Mouse (Mus musculus) hindbrain, embryonic 10.5 days (tissue): Measurements from ENCODE around the gene Pdzk1. TPM values are rescaled to one million over a fixed set of nuclear protein-coding genes. Genes with fewer than 3 reads are reported as not detected.

Source experiments
- DNase-seq: peaks from one replicate; pipeline ENCODE4 v3.0.0-alpha.2; 2017; ENCODE audit warnings: low spot score
- H3K27ac ChIP-seq: fragments of 300-500 bp; sonication (generic); 2 replicates; pipeline ENCODE4 v1.5.1; 2016; ENCODE audit warnings: mild to moderate bottlenecking, moderate library complexity
- H3K27me3 ChIP-seq: fragments of 300-500 bp; sonication (generic); 2 replicates; pipeline ENCODE4 v1.6.1; 2016; ENCODE audit warnings: mild to moderate bottlenecking; ENCODE audit not compliant: poor library complexity, insufficient read depth, severe bottlenecking
- H3K36me3 ChIP-seq: fragments of 300-500 bp; sonication (generic); 2 replicates; pipeline ENCODE4 v1.6.1; 2016; ENCODE audit warnings: mild to moderate bottlenecking, moderate library complexity
- H3K4me1 ChIP-seq: fragments of 300-500 bp; sonication (generic); replicated peaks from 2 replicates; pipeline ENCODE4 v1.6.1; 2016; ENCODE audit warnings: mild to moderate bottlenecking
- H3K4me3 ChIP-seq: fragments of 300-500 bp; sonication (generic); 2 replicates; pipeline ENCODE4 v1.5.1; 2016; ENCODE audit warnings: mild to moderate bottlenecking, moderate library complexity
- H3K9me3 ChIP-seq: fragments of 300-500 bp; sonication (generic); 2 replicates; pipeline ENCODE4 v1.6.1; 2016; ENCODE audit warnings: mild to moderate bottlenecking, moderate library complexity
- WGBS: fragments of 180-500 bp; shearing (Covaris S2); methylation state at CpG from one replicate; pipeline ENCODE4 v1.1.7; 2016; 5-methylcytosine and 5-hydroxymethylcytosine counted together
- polyA plus RNA-seq: library from polyadenylated mRNA; unstranded; fragments of >200 nt; fragmentation: Nextera tagmentation; extraction: Ambion mirVana; gene quantifications from 2 replicates; pipeline ENCODE4 v1.2.1, GENCODE M21; 2016

The Pdzk1 gene
- polyA plus RNA-seq, 1 experiment from 2014 or later = 0.29 TPM

DNA sequence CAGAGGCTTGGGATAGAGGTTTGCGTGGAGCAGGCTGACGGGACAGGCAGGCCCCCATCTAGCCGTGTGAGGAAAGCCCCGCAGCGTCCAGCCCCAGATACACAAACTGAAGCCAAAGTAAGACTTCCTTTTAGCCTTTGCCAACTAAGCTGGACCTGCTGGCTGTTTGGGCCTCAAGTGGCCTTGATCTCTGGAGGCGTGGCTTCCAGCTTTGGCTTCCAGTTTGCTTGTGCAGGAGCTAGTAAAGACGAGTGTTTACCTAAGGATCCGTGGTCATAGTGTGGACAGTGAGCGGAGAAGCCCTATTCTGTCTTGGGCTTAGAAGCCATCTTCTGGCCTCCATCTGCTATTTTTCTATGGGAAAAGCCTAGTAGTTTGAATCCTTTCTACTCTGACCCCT is 16.7 kb downstream of the Pdzk1 start:
- no peak for DNase-seq
- whole genome bisulfite sequencing = 93% methylated on average over 9 of the region's 9 CpGs

DNA sequence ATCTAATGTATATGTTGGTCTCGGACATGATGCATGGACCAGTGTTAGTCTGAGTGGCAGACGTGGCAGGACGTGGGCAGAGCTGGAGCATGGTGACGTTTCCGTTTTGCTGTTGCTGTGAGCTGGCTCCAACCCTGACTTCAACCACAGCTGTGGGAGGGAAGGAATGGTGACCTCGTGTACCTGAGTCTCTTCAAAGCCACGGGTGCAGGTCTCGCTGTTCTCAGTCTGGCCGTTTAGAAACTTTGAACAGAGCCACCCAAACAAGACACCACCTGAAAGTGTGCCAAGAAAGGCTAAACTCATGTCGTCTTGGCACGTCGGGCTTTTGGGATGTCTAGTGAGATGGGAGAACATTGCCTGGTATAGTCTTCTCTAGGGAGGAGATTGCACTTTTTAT is 17.9 kb downstream of the Pdzk1 start:
- no peak for DNase-seq
- H3K27ac ChIP-seq = no peak overlapping the region
- H3K27me3 ChIP-seq = no peaks in the 10 kb centered on the region
- 88% methylated on average over 12 of the region's 12 CpGs for WGBS
- no peaks in the 10 kb centered on the region for H3K36me3 ChIP-seq
- H3K9me3 ChIP-seq = no peaks in the 10 kb centered on the region
- H3K4me1 ChIP-seq = peaks cover 7% of the 10 kb centered on the region; the same call in 1 of the 2 replicates
- H3K4me3 ChIP-seq = no peak overlapping the region

More for the DNA sequence above, 16.7 kb downstream of the Pdzk1 start:
- H3K9me3 ChIP-seq = no peaks in the 10 kb centered on the region
- no peak overlapping the region for H3K4me3 ChIP-seq
- H3K27me3 ChIP-seq = no peaks in the 10 kb centered on the region
- H3K4me1 ChIP-seq = peaks cover 7% of the 10 kb centered on the region; the same call in 1 of the 2 replicates
- H3K36me3 ChIP-seq = no peaks in the 10 kb centered on the region
- no peak overlapping the region for H3K27ac ChIP-seq

DNA sequence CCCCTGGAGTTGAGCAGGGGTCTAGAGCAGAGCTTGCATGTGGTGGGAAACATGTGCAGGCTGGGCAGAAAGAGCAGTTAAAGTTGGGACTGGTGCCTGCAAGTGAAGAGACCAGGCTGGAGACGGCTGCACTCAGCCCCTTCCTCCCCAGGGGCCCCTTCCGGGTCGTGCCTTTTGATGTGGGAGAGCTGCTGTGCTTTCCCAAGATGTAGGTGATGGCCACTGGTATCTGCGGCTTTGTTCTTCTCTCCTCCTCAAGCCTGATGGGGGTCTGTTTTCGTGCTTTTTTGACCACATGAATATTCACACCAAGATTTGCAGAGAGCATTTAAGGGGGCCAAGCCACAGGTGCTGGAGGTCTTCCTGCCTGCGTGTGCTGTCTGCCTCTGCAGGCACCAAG is 18.6 kb downstream of the Pdzk1 start:
- H3K27me3 ChIP-seq = no peaks in the 10 kb centered on the region
- no peak overlapping the region for H3K4me3 ChIP-seq
- no peak for DNase-seq
- WGBS = 39% methylated on average over 6 of the region's 6 CpGs
- H3K9me3 ChIP-seq = no peaks in the 10 kb centered on the region
- no peak overlapping the region for H3K27ac ChIP-seq
- H3K4me1 ChIP-seq = peaks cover 7% of the 10 kb centered on the region; the same call in 1 of the 2 replicates
- no peaks in the 10 kb centered on the region for H3K36me3 ChIP-seq

DNA sequence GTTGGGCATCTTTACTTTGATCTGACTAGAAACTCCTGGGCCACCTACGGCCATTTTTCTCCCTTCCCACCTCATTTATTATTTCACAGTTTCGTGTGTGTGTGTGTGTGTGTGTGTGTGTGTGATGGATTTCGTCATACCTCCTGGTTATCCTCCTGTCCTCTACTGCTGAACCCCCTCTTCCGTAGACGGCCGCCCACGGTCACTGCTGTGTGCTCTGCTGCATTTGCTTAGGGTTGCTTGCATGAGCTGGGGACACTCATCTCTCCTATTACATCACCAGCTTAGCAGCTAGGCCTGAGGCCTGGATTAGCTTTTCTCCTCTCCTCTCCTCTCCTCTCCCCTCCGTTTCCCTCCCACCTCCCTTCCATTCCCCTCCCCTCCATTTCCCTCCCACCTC is 19.4 kb downstream of the Pdzk1 start:
- H3K9me3 ChIP-seq = no peaks in the 10 kb centered on the region
- no peak overlapping the region for H3K4me3 ChIP-seq
- 87% methylated on average over 7 of the region's 8 CpGs for WGBS
- H3K36me3 ChIP-seq = no peaks in the 10 kb centered on the region
- H3K4me1 ChIP-seq = peaks cover 7% of the 10 kb centered on the region; the same call in 1 of the 2 replicates
- no peak for DNase-seq
- no peak overlapping the region for H3K27ac ChIP-seq
- no peaks in the 10 kb centered on the region for H3K27me3 ChIP-seq

DNA sequence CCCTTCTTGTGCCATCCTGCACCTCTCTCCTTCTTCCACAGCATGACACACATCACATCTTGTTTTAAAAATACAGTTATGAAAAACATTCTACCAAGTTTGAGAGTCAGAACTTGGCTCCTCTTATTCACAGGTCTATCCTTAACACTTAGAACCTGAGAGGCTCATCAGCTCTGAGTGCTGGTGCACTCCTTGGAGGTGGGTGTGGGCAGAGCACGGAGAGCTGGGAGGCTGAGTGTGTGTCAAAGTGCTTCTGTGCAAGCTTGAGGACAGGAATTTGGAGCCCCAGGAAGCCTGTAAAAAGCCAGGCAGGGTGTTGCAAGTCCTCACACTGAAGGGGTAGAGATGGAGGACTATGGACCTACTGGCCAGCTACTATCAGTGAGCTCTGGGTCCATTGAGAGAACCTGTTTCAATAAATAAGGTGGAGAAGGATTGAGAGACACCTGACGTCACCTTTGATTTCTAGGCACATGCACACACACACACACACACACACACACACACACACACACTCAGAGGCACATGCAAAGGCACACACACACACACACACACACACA is 20.2 kb downstream of the Pdzk1 start:
- 91% methylated on average over 2 of the region's 2 CpGs for WGBS
- DNase-seq = no peak

DNA sequence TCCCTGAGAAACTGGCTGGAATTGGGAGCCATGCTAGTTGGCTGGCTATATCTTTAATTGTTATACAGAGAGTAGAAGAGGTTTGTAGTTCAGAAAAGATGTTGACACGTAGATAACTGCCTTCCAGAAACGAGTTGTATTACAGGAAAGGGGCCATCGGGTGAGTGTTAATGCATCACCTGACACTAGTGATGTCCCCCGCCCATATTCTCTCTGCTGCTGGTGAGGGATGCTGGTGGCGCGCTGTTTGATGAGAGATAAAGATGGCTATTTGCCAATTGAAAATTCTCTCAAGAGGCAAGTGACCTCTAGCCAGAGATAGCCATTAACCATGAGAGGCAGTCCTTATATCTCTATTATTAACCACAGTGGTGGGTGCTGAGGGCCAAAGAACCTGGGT is 23.5 kb downstream of the Pdzk1 start:
- Histone ChIP-seq H3K36me3 (no peaks in the 10 kb centered on the region), H3K4me1 (peaks cover 6% of the 10 kb centered on the region; the same call in 1 of the 2 replicates), H3K27me3 (no peaks in the 10 kb centered on the region), H3K9me3 (no peaks in the 10 kb centered on the region), H3K4me3 (no peak overlapping the region), H3K27ac (no peak overlapping the region)
- WGBS = 86% methylated on average over 6 of the region's 6 CpGs
- DNase-seq = no peak

More for the DNA sequence above, 20.2 kb downstream of the Pdzk1 start:
- Histone ChIP-seq H3K36me3 (no peaks in the 10 kb centered on the region), H3K4me3 (no peak overlapping the region), H3K9me3 (no peaks in the 10 kb centered on the region), H3K27me3 (no peaks in the 10 kb centered on the region), H3K27ac (no peak overlapping the region), H3K4me1 (peaks cover 7% of the 10 kb centered on the region; the same call in 1 of the 2 replicates)

DNA sequence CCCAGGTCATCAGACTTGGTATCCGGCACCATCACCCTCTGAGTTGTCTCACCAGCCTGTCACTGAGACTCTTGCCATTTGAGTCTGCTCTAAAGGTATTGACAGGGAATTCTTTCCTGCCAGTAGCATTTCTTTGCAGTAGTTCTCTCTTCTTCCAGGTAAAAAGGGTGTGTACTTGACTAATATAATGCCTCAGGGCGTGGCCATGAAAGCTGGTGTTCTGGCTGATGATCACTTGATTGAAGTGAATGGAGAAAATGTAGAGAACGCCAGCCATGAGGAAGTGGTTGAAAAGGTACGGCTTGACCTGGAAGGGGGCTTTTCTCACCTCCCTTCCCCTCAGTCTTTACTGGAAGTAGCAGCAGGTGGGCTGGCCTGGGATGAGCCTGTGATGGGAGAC is 25.3 kb downstream of the Pdzk1 start:
- H3K9me3 ChIP-seq = no peaks in the 10 kb centered on the region
- H3K27me3 ChIP-seq = no peaks in the 10 kb centered on the region
- 85% methylated on average over 4 of the region's 4 CpGs for WGBS
- no peak overlapping the region for H3K27ac ChIP-seq
- H3K4me3 ChIP-seq = no peak overlapping the region
- no peak for DNase-seq
- no peaks in the 10 kb centered on the region for H3K36me3 ChIP-seq
- H3K4me1 ChIP-seq = no peaks in the 10 kb centered on the region

DNA sequence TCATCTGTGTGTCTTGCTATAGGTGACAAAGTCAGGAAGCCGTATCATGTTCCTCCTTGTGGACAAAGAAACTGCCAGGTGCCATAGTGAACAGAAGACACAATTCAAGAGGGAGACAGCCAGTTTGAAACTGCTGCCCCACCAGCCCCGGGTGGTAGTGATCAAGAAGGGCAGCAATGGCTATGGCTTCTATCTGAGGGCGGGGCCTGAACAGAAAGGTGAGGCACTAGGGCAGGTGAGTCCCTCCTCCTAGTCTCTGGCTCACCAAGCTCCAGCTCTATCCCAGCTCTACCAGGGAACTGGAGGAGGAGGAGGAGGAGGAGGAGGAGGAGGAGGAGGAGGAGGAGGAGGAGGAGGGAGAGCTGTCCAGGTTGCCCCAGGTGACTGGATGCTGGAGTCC is 26.7 kb downstream of the Pdzk1 start:
- H3K9me3 ChIP-seq = no peaks in the 10 kb centered on the region
- no peaks in the 10 kb centered on the region for H3K36me3 ChIP-seq
- no peak for DNase-seq
- H3K27me3 ChIP-seq = no peaks in the 10 kb centered on the region
- WGBS = 81% methylated on average over 3 of the region's 3 CpGs
- no peaks in the 10 kb centered on the region for H3K4me1 ChIP-seq
- no peak overlapping the region for H3K4me3 ChIP-seq
- H3K27ac ChIP-seq = no peak overlapping the region

DNA sequence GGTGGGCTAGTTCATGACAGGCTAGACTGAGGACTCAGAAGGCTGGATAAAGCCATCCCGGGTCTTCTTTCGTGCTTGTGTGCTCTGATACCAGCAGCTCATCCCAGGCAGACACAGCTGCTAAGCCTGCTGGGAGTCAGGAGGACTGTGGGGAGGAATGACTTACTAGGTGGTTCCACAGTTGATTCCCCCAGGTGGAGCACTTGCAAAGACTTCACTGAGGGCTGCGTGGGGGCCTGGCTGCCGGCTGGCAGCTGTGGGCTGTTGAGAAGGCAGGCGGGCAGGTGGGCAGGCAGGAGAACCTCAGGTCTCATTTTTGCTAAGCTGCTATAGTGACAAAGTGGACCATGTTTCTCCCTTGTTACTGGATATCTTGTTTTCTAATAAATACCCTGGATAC is 31.4 kb downstream of the Pdzk1 start:
- H3K27ac ChIP-seq = no peak overlapping the region
- WGBS = 93% methylated on average over 5 of the region's 5 CpGs
- no peaks in the 10 kb centered on the region for H3K36me3 ChIP-seq
- H3K4me3 ChIP-seq = no peak overlapping the region
- H3K4me1 ChIP-seq = no peaks in the 10 kb centered on the region
- H3K9me3 ChIP-seq = no peaks in the 10 kb centered on the region
- no peak for DNase-seq
- H3K27me3 ChIP-seq = no peaks in the 10 kb centered on the region

DNA sequence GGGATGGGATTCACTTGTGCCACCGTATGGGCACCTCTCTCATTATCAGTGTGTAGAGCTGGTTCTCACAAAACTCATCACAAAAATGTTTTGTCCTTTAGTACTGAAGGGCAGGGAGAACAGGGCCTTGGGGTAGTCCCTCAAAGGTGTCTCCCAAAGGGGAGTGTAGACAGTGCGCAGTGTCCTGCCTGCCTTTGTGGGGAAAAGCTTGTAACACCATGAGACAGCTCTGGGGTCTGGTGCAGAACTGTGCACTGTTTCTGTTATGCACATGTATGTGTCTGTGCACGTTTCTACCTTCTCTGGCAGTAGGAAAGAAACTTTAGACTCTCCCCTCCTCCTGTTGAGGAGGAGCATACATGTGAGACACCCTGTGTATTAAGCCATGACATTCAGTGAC is 38.8 kb downstream of the Pdzk1 start:
- H3K4me3 ChIP-seq = no peak overlapping the region
- no peaks in the 10 kb centered on the region for H3K4me1 ChIP-seq
- WGBS = 90% methylated on average over 3 of the region's 3 CpGs
- H3K9me3 ChIP-seq = no peaks in the 10 kb centered on the region
- DNase-seq = no peak
- no peak overlapping the region for H3K27ac ChIP-seq
- H3K36me3 ChIP-seq = peaks cover 51% of the 10 kb centered on the region
- H3K27me3 ChIP-seq = no peaks in the 10 kb centered on the region

DNA sequence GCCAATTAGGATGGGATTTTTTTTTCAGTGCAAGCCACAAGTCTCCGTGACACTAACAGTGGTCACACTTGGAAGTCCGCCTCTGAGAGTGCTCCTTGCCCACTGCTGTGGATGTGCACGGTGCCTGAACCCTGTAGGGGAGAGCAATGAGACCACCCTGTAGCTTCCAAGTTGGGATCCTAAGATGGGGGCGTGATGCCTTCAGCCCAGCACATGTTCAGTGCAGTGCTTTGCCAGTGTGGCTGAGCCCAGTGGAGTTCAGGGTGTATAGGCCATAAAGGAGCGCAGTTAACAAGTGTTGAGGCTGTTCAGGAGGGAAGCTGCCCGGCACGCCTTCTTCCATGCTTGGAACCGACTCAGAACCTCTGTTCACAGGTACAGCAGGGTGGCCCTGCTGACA is 39.5 kb downstream of the Pdzk1 start:
- no peaks in the 10 kb centered on the region for H3K9me3 ChIP-seq
- H3K36me3 ChIP-seq = peaks cover 58% of the 10 kb centered on the region
- H3K4me1 ChIP-seq = no peaks in the 10 kb centered on the region
- H3K4me3 ChIP-seq = no peak overlapping the region
- H3K27ac ChIP-seq = no peak overlapping the region
- DNase-seq = no peak
- H3K27me3 ChIP-seq = no peaks in the 10 kb centered on the region
- WGBS = 96% methylated on average over 8 of the region's 8 CpGs

DNA sequence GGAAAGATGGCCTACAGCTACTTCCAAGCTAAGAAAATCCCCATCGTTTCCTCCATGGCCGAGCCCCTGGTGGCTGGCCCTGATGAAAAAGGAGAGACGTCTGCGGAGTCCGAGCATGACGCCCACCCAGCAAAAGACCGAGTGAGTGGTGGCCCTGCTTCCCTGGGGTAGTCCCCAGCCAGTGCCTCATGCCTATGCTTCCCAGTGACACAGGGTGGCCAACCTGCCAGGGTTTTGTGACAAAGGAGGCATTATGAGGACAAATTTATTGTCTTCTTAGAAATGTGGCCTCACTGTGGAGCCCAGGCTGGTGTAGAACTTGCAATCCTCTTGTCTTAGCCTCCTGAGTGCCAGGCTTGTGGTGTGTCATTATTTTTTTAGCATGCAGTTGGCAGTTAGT is 40.0 kb downstream of the Pdzk1 start:
- Histone ChIP-seq H3K4me3 (no peak overlapping the region), H3K4me1 (no peaks in the 10 kb centered on the region), H3K27me3 (no peaks in the 10 kb centered on the region), H3K36me3 (peaks cover 63% of the 10 kb centered on the region), H3K9me3 (no peaks in the 10 kb centered on the region), H3K27ac (no peak overlapping the region)
- WGBS = 94% methylated on average over 7 of the region's 7 CpGs
- no peak for DNase-seq

DNA sequence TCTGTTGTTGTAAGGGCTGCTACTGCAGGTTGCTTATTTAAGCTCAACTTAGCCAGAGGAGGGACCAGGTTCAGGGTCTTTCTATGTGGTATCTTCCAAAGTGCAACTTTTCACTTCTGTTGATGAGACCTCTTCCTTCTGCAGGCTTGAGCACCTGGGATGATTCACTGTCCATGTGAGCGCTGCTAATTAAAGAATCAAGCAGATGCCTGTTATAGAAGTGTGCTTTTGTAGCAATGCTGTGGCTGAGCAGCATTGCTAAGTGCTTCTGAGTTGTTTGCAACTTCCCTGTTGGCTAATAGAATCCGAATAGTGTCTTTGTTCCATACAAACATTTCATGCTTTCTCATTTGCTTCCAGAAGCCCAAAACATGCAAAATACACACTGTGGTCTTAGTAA is 41.2 kb downstream of the Pdzk1 start:
- H3K27ac ChIP-seq = no peak overlapping the region
- no peaks in the 10 kb centered on the region for H3K4me1 ChIP-seq
- WGBS = 96% methylated on average over 2 of the region's 2 CpGs
- DNase-seq = no peak
- H3K36me3 ChIP-seq = peaks cover 75% of the 10 kb centered on the region
- no peaks in the 10 kb centered on the region for H3K27me3 ChIP-seq
- H3K9me3 ChIP-seq = no peaks in the 10 kb centered on the region
- H3K4me3 ChIP-seq = no peak overlapping the region

DNA sequence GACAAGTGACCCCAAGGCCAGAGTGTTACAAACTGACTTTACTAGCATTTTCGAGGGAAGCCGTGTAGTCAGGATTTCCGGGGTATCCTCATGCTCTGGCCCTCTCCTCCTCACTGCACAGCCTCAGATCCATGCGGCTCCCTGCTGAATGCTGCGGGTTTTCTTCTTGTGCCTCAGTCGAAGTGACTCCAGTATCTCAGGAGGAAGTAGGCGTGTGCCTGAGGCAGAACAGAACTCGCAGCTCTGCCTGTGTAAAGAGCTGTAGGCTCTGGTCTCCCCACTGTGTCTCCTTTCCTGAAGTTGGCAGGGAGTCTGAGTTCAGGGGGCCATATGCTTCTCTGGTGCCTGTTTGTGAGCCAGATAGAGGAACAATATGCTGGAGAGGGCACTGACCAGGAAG is 42.0 kb downstream of the Pdzk1 start:
- H3K4me3 ChIP-seq = no peak overlapping the region
- H3K27me3 ChIP-seq = no peaks in the 10 kb centered on the region
- 91% methylated on average over 8 of the region's 8 CpGs for WGBS
- DNase-seq = no peak
- H3K36me3 ChIP-seq = peaks cover 83% of the 10 kb centered on the region
- H3K4me1 ChIP-seq = no peaks in the 10 kb centered on the region
- no peaks in the 10 kb centered on the region for H3K9me3 ChIP-seq
- no peak overlapping the region for H3K27ac ChIP-seq
